Mouse (Mus musculus): ENCODE measurements at regions not wholly inside any gene's neighbourhood (a gene's known extent, or its start where the extent isn't known, plus 50 kb on each side); places are given as distances from the start of the nearest gene placed in this dataset.

GRCm38 (mm10) chr7:70756676-70757075 is 390.1 kb upstream of the Nr2f2 start:
- no peak for DNase-seq (ENCODE audit: low spot score)

GRCm38 (mm10) chr7:70754826-70755225 is 388.3 kb upstream of the Nr2f2 start:
- DNase-seq (ENCODE audit: low spot score): no peak

- no peak for DNase-seq (ENCODE audit: low spot score)
Observed at GRCm38 (mm10) chr7:70752802-70753218, 386.3 kb upstream of the Nr2f2 start.

GRCm38 (mm10) chr7:70748884-70749283 is 382.3 kb upstream of the Nr2f2 start:
- DNase-seq (ENCODE audit: low spot score): no peak

- no peak for DNase-seq (ENCODE audit: low spot score)
Observed at GRCm38 (mm10) chr7:70748345-70748744, 381.8 kb upstream of the Nr2f2 start.

GRCm38 (mm10) chr7:70744296-70744695 is 377.8 kb upstream of the Nr2f2 start:
- peak; percentile 10 for DNase-seq (ENCODE audit: low spot score)

GRCm38 (mm10) chr7:70735591-70735990 is 369.1 kb upstream of the Nr2f2 start:
- DNase-seq (ENCODE audit: low spot score): no peak

GRCm38 (mm10) chr7:70733501-70733900 is 367.0 kb upstream of the Nr2f2 start:
- DNase-seq (ENCODE audit: low spot score): no peak

GRCm38 (mm10) chr7:70729896-70730295 is 363.4 kb upstream of the Nr2f2 start:
- no peak for DNase-seq (ENCODE audit: low spot score)

GRCm38 (mm10) chr7:70718149-70718765 is 351.7 kb upstream of the Nr2f2 start:
- no peak for DNase-seq (ENCODE audit: low spot score)

- DNase-seq (ENCODE audit: low spot score): no peak
Observed at GRCm38 (mm10) chr7:70717608-70718007, 351.1 kb upstream of the Nr2f2 start.

GRCm38 (mm10) chr7:70716811-70717458 is 350.4 kb upstream of the Nr2f2 start:
- no peak for DNase-seq (ENCODE audit: low spot score)

- no peak for DNase-seq (ENCODE audit: low spot score)
Observed at GRCm38 (mm10) chr7:70712141-70712540, 345.6 kb upstream of the Nr2f2 start.

- DNase-seq (ENCODE audit: low spot score): no peak
Observed at GRCm38 (mm10) chr7:70706281-70706680, 339.7 kb upstream of the Nr2f2 start.

- DNase-seq (ENCODE audit: low spot score): no peak
Observed at GRCm38 (mm10) chr7:70703784-70704183, 337.2 kb upstream of the Nr2f2 start.

- DNase-seq (ENCODE audit: low spot score): no peak
Observed at GRCm38 (mm10) chr7:70700461-70700860, 333.9 kb upstream of the Nr2f2 start.

GRCm38 (mm10) chr7:70699391-70699790 is 332.9 kb upstream of the Nr2f2 start:
- DNase-seq (ENCODE audit: low spot score): no peak

- DNase-seq (ENCODE audit: low spot score): no peak
Observed at GRCm38 (mm10) chr7:70698986-70699385, 332.5 kb upstream of the Nr2f2 start.

- no peak for DNase-seq (ENCODE audit: low spot score)
Observed at GRCm38 (mm10) chr7:70692160-70692559, 325.6 kb upstream of the Nr2f2 start.

GRCm38 (mm10) chr7:70690845-70691244 is 324.3 kb upstream of the Nr2f2 start:
- DNase-seq (ENCODE audit: low spot score): no peak

GRCm38 (mm10) chr7:70669065-70669464 is 302.5 kb upstream of the Nr2f2 start:
- peak; percentile 42 for DNase-seq (ENCODE audit: low spot score)

- no peak for DNase-seq (ENCODE audit: low spot score)
Observed at GRCm38 (mm10) chr7:70660162-70660561, 293.6 kb upstream of the Nr2f2 start.

- DNase-seq (ENCODE audit: low spot score): no peak
Observed at GRCm38 (mm10) chr7:70649760-70650377, 283.3 kb upstream of the Nr2f2 start.
